ENCODE assay signal across 10 mouse cellular contexts in the genomic region with DNA sequence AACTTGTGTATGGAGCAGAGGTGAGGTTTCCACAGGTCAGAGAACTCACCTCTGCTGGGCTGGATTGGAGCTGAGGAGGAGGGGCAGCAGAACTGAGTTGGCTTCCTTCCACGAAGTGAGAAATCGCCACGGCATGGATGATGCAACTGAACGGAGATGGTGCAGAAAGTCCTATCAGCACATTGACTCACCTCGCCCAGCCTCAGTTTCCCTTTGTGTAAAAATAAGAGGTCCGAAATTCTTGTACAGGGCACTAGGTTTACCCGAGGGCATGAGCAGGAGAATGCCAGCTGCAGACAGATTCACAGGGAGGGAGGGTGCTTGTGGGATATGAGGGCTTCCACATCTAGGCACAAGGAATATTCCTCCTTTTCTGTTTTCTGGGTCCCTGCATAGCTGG.
A peak's percentile ranks its signal among the peaks of the same experiment; 100 is the strongest.
DNase-seq lines count a peak whose midpoint lies in the region; ATAC-seq and TF ChIP-seq lines count a peak whose summit lies in the region.
"Had no signal": no experiment of that assay in that cellular context is flagged by ENCODE, and none has a peak within 500 bp of the region (broad histone marks: within the 10 kb centered on the region; RNA-seq: fewer than 3 reads in every experiment).

No protein-coding gene starts in this region.

- DNase-seq in heart, adult 2 months = peak; percentile 43 to 58
- DNase-seq in heart, postnatal 14 days = peak; percentile 28 to 35
- DNase-seq in thymus, postnatal 14 days = no peak
- DNase-seq in gastrocnemius, postnatal 10 days = no peak
- no peak for DNase-seq in Muller cell, postnatal 12 days (ENCODE audit: inconsistent ontology term)
- DNase-seq: thymus, adult 18-20 months had no signal

- no peak overlapping the region for H3K4me3 ChIP-seq in heart, adult 2 months
- H3K4me3 ChIP-seq in heart, embryonic 11.5 days (ENCODE audit: low read depth, low read length) = no peak overlapping the region
- no peak overlapping the region for H3K4me3 ChIP-seq in embryonic facial prominence, embryonic 12.5 days
- H3K4me3 ChIP-seq in midbrain, embryonic 12.5 days = no peak overlapping the region

- no peak for ATAC-seq in heart, embryonic 11.5 days (replicated peaks; ENCODE audit: insufficient number of reproducible peaks, low FRiP score, low TSS enrichment)
- no peak for ATAC-seq in embryonic facial prominence, embryonic 12.5 days (ENCODE audit: insufficient number of reproducible peaks, insufficient read depth, low FRiP score, low TSS enrichment)
- no peak for ATAC-seq in midbrain, embryonic 12.5 days (ENCODE audit: low FRiP score, low read depth)

- H3K9me3 ChIP-seq in heart, embryonic 11.5 days (replicated peaks; ENCODE audit: control insufficient read depth, low read length) = no peaks in the 10 kb centered on the region
- no peaks in the 10 kb centered on the region for H3K9me3 ChIP-seq in embryonic facial prominence, embryonic 12.5 days
- no peaks in the 10 kb centered on the region for H3K9me3 ChIP-seq in midbrain, embryonic 12.5 days

- peaks cover 18% of the 10 kb centered on the region for H3K4me1 ChIP-seq in heart, adult 2 months (ENCODE audit: control insufficient read depth, insufficient read depth, low read length)
- 0 out of 2 replicates have a peak, but pooled peaks cover 6% of the 10 kb centered on the region for H3K4me1 ChIP-seq in heart, embryonic 11.5 days (ENCODE audit: control insufficient read depth, insufficient read depth, low read length)
- peaks cover 25% of the 10 kb centered on the region for H3K4me1 ChIP-seq in embryonic facial prominence, embryonic 12.5 days
- H3K4me1 ChIP-seq in midbrain, embryonic 12.5 days = peaks cover 10% of the 10 kb centered on the region

- no peaks in the 10 kb centered on the region for H3K79me2 ChIP-seq in heart, adult 2 months (replicated peaks; ENCODE audit: control insufficient read depth, insufficient read depth, low read length)

- 43% methylated on average over 7 of the region's 7 CpGs for WGBS in heart, adult 2 months
- WGBS in heart, embryonic 11.5 days (ENCODE audit: insufficient replicate concordance) = 48% methylated on average over 7 of the region's 7 CpGs
- 55% methylated on average over 7 of the region's 7 CpGs for WGBS in embryonic facial prominence, embryonic 12.5 days
- 62% methylated on average over 7 of the region's 7 CpGs for WGBS in midbrain, embryonic 12.5 days

- peak overlapping the region; percentile 99 for H3K27ac ChIP-seq in heart, adult 2 months
- no peak overlapping the region; the same call in 1 of the 2 replicates for H3K27ac ChIP-seq in heart, embryonic 11.5 days (ENCODE audit: low read depth, low read length)
- H3K27ac ChIP-seq in embryonic facial prominence, embryonic 12.5 days = peak overlapping the region; percentile 94
- no peak overlapping the region for H3K27ac ChIP-seq in midbrain, embryonic 12.5 days (replicated peaks)

- no peak for TF ChIP-seq EP300 in heart, adult 2 months (IDR thresholded peaks at IDR 0.05; ENCODE audit: insufficient read depth, low read depth, low read length)

- no peak overlapping the region for H3K9ac ChIP-seq in heart, adult 2 months (ENCODE audit: low read depth, low read length)
- H3K9ac ChIP-seq in heart, embryonic 11.5 days (ENCODE audit: low read depth, low read length) = no peak overlapping the region; the same call in 1 of the 2 replicates
- H3K9ac ChIP-seq in embryonic facial prominence, embryonic 12.5 days = no peak overlapping the region
- no peak overlapping the region for H3K9ac ChIP-seq in midbrain, embryonic 12.5 days (replicated peaks)

- TF ChIP-seq CTCF in heart, adult 2 months (IDR thresholded peaks at IDR 0.05) = no peak

- H3K4me2 ChIP-seq in heart, embryonic 11.5 days = no peak overlapping the region; the same call in 1 of the 2 replicates
- no peak overlapping the region for H3K4me2 ChIP-seq in embryonic facial prominence, embryonic 12.5 days (replicated peaks)
- peak overlapping the region; percentile 77; the same call in 1 of the 2 replicates for H3K4me2 ChIP-seq in midbrain, embryonic 12.5 days (replicated peaks)

- TF ChIP-seq POLR2A in heart, adult 2 months (IDR thresholded peaks at IDR 0.05; ENCODE audit: insufficient read depth, low read depth, low read length) = no peak

- intact Hi-C loops in heart, adult 2 months (cut with DNase I) = loop anchor here (1.0 to 5.0 kb wide), 2 partner anchors 45 to 842 kb away; no protein-coding TSS in a partner anchor
- intact Hi-C loops in heart, postnatal 14 days (cut with DNase I) = loop anchor here (5.0 kb wide), 2 partner anchors 48 to 577 kb away; no protein-coding TSS in a partner anchor

- no peaks in the 10 kb centered on the region for H3K27me3 ChIP-seq in heart, adult 2 months (ENCODE audit: control insufficient read depth, insufficient read depth, low read length)
- H3K27me3 ChIP-seq in heart, embryonic 11.5 days (ENCODE audit: control insufficient read depth, insufficient read depth, low read length) = 0 out of 2 replicates have a peak, but pooled peaks cover 9% of the 10 kb centered on the region
- 0 out of 2 replicates have a peak, but pooled peaks cover 6% of the 10 kb centered on the region for H3K27me3 ChIP-seq in embryonic facial prominence, embryonic 12.5 days
- H3K27me3 ChIP-seq in midbrain, embryonic 12.5 days = peaks cover 23% of the 10 kb centered on the region

- no peaks in the 10 kb centered on the region for H3K36me3 ChIP-seq in heart, adult 2 months (ENCODE audit: control insufficient read depth, insufficient read depth, low read length)
- no peaks in the 10 kb centered on the region for H3K36me3 ChIP-seq in heart, embryonic 11.5 days (ENCODE audit: control insufficient read depth, insufficient read depth, low read length)
- H3K36me3 ChIP-seq in embryonic facial prominence, embryonic 12.5 days = no peaks in the 10 kb centered on the region
- no peaks in the 10 kb centered on the region for H3K36me3 ChIP-seq in midbrain, embryonic 12.5 days
- H3K36me3 ChIP-seq: G1E had no signal

Comparison
In these comparisons a context has a peak if more than half of its experiments do, and no peak if none do; other contexts are left out.
1. H3K27ac ChIP-seq: peak in heart, adult 2 months (single experiment) and embryonic facial prominence, embryonic 12.5 days (single experiment); none in heart, embryonic 11.5 days (single experiment) and midbrain, embryonic 12.5 days (single experiment).
2. DNase-seq: peak in heart, adult 2 months (2 of 2) and heart, postnatal 14 days (2 of 2); none in thymus, postnatal 14 days (single experiment), gastrocnemius, postnatal 10 days (single experiment) and Muller cell, postnatal 12 days (single experiment).